Mouse (Mus musculus) spleen, postnatal 4 days (tissue): ENCODE results near the gene Cryl1.
A peak's percentile ranks its signal among the peaks of the same experiment; 100 is the strongest.

Experiments used
- DNase-seq, 2 experiments: peaks; one replicate each; pipeline ENCODE4 v3.0.0; 2022; ENCODE audit warnings: low spot score in 2 of 2

The Cryl1 gene

DNA sequence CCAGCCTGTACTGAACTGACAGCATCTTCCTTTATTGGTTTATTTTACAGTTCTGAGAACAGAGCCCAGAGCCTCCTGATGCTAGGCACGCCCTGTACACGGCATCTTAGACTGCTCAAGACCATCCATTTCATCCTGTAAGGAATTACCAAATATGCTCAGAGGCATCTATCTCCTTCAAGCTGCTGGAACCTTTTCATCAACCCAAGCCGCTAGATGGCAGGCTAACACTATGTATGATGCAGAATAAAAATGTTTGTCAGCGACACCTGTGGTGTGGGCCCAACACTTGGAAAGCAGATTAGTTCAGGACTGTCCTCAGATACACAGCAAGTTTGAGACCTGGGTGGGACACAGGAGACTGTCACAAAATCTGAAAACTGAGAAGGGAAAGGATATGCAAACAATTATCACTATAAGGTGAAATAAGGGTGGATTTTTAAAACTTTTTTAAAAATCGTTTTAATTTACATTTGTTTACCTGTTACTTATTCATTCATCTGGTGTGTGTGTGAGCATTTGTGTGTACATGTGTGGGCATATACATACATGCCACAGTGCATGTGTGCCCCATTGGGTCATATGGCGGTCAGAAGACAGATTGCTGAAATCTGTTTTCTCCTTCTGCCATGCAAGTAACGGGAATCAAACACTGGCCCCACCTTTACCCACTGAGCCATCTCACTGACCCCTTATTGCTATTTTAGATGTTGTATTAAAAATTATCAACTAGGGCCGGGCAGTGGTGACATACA is 25.8 kb downstream of the Cryl1 start:
- DNase-seq = peak; percentile 59 to 80

DNA sequence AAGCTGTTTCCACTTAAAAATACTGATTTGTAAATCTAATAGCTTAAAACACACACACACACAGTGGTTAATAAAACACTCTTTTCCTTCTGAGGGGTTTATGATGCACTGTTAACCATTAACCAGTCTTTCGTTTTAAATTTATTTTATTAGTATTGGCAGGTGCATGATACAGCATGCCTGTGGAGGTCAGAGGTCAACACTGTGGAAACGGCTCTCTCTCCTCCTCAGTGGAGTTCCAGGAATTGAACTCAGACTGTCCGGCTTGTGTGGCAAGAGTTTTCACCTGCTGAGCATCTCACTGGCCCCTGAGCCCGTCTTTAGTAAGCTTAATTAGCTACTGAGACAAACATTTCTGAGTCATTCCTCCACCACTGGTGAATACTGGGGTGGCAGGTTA is 31.0 kb downstream of the Cryl1 start:
- no peak for DNase-seq

DNA sequence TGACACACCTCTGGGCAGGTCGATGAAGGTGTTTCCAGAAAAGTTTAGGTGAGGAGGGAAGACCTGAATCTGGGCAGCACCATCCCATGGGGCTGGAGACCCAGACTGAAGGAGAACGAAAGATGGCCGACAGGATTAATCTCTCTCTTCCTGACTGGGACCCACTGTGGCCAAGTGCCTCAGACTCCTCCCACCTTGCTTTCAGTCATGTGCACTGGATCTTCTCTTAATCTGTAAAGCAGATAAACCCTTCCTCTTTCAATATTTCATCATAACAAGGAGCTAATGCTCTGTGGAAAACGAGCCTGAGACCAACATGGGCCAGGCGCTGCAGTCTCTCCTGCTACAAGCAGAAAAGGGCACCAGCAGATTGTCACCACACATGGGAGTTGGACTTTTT is 31.6 kb downstream of the Cryl1 start:
- no peak for DNase-seq

DNA sequence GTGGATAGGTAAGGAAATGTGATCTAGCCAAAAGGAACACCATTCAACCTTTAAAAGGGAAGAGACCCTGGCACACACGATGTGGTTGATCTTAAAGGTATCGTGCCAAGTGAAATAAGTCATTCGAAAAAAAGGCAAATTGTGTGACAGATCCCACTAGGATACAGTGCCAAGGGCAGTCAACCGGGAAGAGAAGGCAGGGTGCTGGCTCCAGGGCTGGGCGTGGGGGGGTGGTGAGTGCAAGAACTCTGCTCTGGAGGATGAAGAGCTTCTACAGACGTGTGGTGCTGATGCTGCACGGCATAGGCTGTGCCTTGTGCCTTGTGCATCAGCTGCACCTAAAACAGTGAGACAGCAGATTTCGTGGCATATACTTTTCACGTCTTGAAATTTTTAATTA is 33.0 kb downstream of the Cryl1 start:
- no peak for DNase-seq

DNA sequence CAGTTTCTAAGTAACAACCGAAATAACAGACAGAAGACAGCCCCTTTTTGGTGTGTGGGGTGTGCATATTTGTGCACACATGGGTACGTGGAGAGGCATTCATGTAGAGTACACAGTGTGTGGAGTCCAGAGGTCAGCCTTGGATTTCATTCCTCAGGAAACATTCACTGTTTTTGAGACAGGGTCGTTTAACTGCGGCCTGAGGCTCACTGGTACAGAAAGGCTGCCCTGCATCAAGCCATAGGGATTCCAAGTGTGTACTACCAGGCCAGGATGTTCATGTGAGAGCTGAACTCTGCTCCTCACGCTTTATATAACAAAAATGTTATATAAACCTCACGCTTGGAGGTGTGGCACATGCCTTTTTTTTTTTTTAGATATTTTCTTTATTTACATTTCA is 34.5 kb downstream of the Cryl1 start:
- DNase-seq = no peak

DNA sequence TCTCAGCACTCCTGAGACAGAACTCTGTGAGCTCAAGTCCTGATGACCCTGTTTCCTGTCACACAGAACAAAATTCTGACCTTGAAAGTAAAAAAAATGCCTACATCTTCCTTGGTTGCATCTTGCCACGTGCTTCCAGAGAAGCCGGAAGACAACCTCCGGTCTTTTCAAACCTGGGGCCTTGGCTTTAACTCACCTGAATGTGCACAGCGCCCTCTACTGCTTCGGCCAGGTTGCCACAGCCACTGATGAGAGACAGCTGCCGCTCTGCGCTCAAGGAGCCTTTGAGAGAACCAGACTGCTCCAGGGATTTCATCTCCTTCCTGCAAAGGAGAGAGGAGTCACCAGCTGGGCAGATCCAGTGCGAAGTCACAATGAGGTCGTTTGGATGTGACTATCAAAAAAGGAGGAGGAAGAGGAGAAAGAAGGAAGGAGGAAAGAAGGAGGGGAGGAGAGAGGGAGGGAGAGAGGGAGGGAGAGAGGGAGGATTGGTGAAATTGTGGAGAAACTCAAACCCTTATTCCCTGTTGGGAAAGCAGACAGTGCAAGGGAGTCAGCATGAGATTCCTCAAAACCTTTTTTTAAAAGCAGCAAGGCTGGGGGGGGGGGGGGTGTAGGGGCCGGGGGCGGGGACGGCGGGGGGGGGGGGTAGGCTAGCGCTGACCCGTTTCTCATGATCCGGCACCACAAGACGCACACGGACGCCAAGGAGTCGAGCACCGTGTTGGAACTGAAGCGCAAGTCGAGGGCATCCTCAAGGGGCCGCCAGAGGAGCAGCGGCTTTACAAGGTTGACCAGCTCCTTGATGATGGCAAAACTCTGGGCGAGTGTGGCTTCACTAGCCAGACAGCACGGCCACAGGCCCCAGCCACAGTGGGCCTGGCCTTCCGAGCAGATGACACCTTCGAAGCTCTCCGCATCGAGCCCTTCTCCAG is 35.3 kb downstream of the Cryl1 start:
- peak; percentile 61 to 83 for DNase-seq

DNA sequence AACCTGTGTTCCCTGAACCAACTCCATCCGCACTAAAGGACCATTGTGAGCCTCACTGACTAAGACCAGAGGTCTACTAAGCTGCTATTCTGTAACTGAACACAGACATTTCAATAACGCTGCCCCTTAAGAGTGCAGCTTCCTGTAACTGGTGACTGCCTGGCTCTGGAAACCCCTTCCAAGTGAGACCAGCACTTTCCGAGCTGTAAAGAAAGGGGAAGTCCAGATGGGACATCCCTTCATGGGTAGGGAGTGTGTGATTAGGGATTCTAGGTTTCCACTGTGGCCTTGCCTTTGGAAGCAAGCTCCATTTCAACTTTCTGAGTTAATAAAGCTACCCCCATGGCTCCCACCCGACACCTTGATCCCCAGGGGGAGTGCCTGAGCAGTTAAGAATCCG is 41.3 kb downstream of the Cryl1 start:
- DNase-seq = no peak

DNA sequence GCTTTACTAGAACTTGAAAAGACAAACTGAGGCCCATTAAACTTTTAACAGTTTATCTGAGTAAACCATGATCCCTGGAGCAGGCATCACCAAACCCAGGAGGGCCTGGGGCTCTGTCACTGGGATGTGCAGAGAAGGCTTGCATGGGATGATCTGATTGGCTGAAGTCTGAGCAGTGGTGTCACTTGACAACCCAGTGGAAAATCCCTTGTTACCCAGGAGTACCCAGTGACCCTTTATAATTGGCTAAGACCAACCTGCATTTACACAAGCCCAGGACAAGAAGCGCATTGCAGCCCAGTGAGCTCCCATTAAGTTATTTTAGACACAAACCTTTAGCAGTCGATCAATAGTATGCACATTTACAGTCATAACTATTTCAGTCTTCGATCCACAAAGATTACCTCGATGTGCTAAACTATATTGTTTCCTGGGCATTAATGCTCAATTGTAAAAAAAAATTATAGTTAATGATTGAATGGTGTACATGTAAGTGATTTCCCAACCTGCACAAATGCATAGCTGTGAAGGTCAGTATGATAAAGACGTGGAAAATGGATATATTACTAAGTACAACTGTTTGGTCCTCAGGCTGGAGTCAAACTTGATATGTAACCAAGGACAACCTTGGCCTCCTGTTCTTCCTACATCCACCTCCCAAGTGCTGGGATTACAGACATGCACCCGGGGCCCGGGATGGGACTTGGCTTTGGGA is 46.7 kb downstream of the Cryl1 start:
- no peak for DNase-seq

DNA sequence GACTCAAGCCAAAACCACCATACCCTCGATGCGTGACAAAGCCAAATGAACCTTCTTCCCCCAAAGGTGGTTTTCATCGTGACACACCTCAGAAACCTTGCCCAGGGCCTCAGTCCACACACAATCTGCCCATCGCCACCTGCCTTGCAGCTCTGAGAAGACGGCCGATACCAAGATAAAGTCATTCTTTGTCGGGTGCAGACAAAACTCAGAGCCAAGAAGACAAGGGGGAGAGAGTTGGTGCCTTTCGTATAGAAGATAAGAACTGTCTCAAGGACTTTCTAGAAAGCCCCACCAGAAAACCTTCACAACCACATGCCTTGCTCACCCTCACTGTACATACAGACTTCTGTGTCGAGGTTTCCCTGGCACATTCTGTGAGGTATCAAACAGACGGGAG is 48.4 kb downstream of the Cryl1 start:
- no peak for DNase-seq

DNA sequence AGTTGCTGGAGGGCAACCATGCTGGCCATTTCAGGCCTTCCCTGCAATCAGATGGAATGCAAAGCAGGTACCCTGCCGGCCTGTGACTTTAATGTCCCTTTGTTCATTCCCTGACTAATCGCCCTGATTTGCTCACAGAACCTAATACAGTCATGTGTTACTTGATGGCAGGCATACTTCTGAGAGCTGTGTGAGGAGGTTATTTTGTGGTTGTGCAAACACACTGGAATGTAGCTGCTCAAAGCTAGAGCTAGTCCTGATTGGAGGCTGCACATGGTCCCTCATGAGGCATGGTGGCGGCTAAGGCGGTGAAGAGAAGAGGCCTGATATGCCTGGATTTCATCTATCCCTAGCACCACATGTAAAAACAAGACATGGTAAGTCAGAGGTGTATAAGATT is 50.2 kb downstream of the Cryl1 start:
- DNase-seq = no peak

DNA sequence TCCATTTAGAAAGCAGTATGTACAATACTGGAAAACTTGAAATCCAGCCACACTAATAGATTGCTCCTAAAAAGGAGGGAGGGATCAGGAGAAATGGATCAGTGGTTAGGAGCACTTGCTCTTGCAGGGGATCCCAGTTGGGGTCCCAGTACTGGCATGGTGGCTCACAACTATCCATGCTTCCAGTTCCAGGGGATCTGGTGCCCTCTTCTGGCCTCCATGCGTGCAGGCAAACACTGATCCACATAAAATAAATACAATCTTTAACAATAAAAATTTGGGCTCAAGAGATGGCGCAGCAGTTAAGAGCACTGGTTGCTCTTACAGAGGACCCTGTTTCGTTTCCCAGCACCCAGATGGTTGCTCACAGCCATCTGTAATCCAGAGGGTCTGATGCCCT is 52.2 kb downstream of the Cryl1 start:
- no peak for DNase-seq

DNA sequence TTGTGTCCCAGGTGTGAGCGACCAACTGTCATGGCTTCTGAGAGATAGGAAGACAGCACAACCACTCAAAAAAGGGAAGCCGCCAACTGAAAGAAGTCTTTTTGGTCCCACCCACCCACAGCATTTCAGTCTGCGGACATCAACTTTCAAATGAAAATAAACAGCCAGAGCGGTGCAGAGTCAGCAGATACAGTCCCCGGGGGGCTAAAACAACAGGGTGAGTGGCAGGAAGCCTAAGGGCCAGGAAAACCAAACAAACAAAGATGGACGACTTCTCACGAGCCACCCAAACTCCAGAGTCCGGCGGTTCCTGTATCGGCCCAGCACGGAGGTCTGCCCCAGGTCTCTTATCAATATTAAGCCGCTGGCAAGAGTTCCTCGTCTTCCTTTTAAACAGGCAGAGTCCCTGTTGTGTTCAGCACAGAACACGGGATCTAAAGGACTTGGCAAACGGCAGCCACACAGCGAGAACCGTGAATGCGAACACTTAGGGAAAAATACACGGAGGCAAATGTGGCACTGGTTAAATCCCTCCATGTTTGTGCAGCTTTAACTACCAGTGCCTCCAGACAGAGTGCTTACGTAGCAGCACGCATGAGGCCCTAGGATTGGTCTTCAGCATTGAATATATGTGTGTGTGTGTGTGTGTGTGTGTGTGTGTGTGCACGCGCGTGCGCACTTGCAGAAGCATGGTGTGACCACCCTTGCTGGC is 53.4 kb downstream of the Cryl1 start:
- no peak for DNase-seq

DNA sequence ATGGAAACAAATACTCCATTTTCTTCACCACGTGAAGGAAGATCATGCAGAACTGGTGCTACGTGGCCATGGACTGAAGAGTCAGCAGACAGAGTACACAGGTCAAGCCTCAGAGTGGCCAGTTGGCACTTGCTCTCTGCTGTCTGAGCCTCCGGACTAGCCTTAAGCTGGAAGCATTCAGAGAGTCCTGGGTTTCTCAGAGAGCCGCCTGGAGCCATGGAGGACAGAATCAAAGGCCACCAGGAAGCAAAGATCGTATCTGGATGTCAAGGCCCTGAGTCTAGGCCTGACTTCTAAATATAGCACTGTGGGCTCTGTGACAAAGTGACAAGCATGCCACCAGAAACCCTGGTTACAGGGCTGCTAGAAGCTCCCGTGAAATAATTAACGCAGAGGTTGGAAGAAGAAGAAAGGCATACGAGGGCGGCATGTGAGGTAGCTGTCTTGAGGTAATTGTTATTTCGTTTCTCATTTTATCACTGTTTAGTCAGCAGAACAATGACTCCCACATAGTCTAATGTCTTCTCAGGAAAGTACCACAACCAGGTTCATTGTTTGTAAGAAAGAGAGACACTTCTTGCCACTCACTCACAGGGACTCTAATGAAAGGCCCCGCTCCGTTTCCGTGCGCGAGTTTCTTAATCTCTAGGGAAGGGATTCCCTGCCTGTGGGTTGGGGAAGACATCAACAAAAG is 55.1 kb downstream of the Cryl1 start:
- DNase-seq = no peak

DNA sequence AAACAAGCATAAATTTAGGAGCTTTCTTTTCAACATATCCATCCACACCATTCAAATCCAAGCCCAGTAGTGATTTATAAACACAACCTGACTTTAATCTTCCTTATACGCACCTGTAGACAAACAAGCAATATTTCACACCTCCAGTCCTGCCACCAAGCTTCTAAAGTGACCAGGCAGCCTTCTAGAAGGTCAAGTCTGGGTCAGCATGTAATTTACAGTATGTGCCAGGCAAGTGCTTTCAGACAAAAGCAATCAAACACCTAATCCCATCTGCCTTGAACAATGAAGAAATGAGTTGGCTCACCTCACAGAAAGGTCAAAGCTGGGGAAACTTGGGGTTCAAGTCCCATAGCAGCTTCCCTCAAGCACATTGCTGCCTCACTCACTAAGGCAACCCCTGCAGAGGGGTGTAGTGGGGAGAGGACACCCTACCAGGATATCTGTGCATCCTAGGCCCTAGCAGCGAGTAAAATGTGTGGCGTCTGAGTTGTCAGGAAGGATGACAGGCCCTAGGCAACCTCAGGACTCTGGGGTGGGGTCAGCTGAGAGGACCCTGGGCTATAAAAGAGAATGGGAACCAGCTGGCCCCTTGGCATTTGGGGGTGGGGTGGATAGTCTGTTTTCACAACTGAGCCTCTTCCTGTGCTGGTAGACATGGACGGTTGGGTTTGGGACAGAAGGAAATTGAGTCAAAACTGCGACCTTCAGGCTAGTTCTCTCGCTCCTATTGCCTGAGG is 55.8 kb downstream of the Cryl1 start:
- DNase-seq = no peak

DNA sequence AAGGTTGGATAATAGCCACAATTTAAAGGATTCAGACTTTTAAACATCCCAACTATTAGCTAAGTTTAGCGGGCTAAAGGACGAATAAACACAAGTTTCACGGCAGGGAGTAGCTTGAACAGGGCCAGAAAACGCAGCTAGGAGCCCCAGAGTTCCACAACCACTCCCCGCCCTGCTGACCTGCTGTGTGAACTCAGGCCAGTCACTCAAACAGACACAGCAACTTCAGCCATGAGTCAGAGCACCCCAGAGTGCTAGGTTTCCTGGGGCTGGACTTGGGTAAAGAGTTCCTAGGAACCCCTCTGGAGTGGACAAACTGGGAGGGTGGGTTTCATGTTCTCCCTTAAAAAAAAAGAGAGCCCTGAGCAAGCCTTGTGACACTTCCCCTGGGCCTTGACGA is 59.7 kb downstream of the Cryl1 start:
- no peak for DNase-seq

DNA sequence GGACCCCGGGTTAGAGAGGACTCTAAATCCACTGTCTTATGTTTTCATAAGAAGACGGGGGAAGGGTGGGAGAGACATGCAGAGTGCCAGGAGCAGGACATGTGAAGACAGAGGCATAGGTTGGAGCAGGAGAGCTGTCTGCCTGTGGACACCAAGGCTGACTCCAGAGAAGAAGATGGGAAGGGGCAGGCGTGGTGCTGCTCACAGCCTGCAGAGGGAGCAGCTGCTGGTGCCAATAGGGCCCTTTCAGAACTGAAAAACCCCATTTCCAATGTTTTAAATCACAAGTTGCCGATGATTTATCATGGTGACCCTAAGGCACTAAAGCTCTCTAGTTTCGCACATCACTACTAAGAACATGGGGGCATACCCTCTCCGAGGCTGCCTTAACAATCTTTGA is 63.5 kb downstream of the Cryl1 start:
- DNase-seq = no peak

DNA sequence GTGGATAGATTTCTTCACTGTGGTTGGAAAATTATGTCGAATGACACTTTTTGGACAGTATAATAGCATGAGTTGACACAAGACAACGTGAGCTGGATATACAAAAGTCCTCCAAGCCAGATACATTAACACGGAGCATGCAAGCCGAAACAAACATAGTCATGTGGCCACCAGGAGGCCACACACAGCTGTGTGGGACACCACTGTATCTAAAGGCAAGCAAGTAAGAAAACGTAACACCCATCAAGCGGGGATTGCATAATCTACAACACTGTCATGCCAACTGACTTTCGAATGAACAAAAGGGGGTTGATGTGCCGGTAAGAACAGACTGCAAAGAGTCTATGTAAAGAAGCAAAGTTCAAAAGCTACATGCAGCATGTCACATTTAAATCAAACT is 65.8 kb downstream of the Cryl1 start:
- no peak for DNase-seq

DNA sequence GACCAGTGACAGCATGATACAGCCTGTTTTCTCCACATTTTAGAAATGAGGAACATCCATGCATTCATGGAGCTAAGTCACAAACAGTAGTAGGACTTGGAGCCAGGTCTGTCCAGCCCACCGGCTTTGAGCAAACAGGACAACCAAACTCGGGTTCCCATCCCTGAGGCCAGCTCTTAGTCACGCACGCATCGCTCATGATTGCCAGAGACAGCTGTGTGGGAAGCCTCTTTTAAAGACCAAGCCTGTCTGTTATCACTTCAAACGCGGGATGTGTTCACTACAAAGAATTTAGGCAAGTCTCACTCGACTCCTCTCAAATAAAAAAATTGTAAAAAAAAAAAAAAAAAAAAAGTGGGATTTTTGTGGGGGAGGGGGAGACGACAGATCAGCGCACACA is 67.2 kb downstream of the Cryl1 start:
- no peak for DNase-seq

DNA sequence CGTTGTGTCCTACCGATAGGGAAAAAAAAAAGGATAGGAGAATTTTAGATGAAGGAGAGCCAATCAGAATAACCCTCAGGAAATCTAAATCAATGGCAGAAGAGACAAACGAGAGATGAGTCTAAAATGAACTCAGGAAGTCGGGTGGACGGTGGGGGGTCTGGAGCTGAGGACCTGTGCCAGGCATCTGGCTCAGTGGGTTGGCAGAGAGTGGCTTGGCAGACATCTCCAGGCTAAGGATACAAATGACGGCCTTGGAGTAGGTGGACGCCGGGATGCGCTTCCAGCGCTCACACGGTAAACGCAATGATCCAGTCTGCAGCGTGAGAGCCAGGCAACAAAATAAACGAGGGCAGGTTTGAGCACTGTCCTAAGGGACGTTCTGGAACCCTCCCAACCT is 68.7 kb downstream of the Cryl1 start:
- no peak for DNase-seq

DNA sequence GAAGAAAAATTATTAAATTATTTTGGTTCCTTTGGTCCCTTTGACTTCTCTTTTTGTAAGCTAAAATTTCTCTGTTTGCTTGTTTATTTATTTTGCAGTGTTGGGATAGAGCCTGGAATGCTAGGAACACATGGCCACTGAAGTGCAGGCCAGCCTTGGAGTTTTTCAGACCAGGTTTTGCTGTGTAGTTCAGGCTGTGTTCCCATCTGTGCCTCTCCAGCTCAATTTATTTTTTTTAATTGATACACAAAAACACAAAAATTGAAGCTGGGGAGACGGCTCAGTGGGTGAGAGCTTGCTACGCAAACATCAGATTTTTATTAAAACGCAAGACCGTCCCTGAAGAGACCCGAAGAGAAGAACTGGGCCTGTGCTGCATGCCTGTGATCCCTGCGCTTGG is 71.6 kb downstream of the Cryl1 start:
- DNase-seq = no peak

DNA sequence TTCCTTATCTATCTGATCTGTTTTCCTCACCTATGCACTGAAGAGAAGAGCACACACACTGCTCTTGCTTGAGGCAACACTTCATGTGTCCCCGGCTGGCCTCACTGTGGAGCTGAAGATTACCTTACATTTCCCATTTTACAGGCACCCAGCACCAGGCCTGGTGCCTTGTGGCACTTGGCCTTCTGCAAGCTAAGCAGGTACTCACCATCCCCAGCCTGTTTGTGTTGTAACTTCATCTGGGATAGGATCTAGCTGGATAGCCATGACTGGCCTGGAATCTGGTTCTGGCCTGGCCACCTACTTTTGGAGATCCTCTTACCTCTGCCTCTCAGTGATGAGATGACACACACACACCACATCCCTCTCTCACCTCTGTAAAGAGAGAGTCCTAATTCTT is 79.5 kb downstream of the Cryl1 start:
- no peak for DNase-seq
